Mouse (Mus musculus): Measurements from ENCODE around the gene Cmss1. TPM values are rescaled to one million over a fixed set of nuclear protein-coding genes. Genes with fewer than 3 reads are reported as not detected.

Cmss1 gene
- polyA plus RNA-seq, 1 experiment from 2014 or later = 26.5 TPM

DNA sequence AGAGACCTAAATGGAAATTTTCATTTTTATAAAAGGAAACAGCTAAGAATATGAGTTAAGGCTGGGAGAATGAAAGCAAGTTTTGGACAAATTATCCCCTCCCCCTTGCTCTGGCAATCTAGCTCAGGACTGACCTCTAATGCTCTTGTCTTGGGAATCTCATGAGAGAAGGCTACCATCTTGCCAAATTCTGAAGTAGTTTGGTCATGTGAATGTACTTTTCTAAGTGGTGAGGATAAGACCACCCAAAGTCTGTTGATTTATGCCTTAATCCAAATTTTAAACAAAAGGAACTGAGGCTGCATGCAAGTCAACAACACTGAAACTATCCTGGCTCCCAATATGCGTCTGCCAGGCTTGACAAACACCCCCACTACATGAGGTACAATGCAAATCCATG lies 98.3 kb downstream of the Cmss1 start:
- no peak for DNase-seq (ENCODE audit: low spot score)
- no peak overlapping the region for H3K4me3 ChIP-seq (ENCODE audit: low read depth, low read length)
- H3K9ac ChIP-seq (ENCODE audit: low read length) = no peak overlapping the region
- H3K9me3 ChIP-seq (ENCODE audit: control insufficient read depth, low read length) = no peaks in the 10 kb centered on the region
- no peak for TF ChIP-seq EP300 (optimal IDR thresholded peaks at IDR 0.05)
- no peak for TF ChIP-seq CTCF (IDR thresholded peaks at IDR 0.05; ENCODE audit: low read depth)
- no peaks in the 10 kb centered on the region; the same call in 1 of the 2 replicates for H3K4me1 ChIP-seq (replicated peaks; ENCODE audit: control insufficient read depth, insufficient read depth)
- H3K27me3 ChIP-seq (ENCODE audit: control insufficient read depth, insufficient read depth, low read length) = no peaks in the 10 kb centered on the region
- H3K4me2 ChIP-seq (replicated peaks; ENCODE audit: low read depth) = no peak overlapping the region
- WGBS = 47% methylated on average over 1 of the region's 1 CpGs
- no peaks in the 10 kb centered on the region for H3K36me3 ChIP-seq (ENCODE audit: control insufficient read depth, insufficient read depth, low read length)
- H3K27ac ChIP-seq (replicated peaks) = no peak overlapping the region
- ATAC-seq (ENCODE audit: low FRiP score, low TSS enrichment) = no peak

- no peak overlapping the region for H3K4me3 ChIP-seq (ENCODE audit: low read depth, low read length)
- 23% methylated on average over 6 of the region's 6 CpGs for WGBS
- H3K27ac ChIP-seq (replicated peaks) = peak overlapping the region; percentile 78
- H3K9me3 ChIP-seq (ENCODE audit: control insufficient read depth, low read length) = no peaks in the 10 kb centered on the region
- TF ChIP-seq EP300 (optimal IDR thresholded peaks at IDR 0.05) (no peak), CTCF (IDR thresholded peaks at IDR 0.05; ENCODE audit: low read depth) (no peak)
- H3K36me3 ChIP-seq (ENCODE audit: control insufficient read depth, insufficient read depth, low read length) = no peaks in the 10 kb centered on the region
- no peaks in the 10 kb centered on the region; the same call in 1 of the 2 replicates for H3K4me1 ChIP-seq (replicated peaks; ENCODE audit: control insufficient read depth, insufficient read depth)
- ATAC-seq (ENCODE audit: low FRiP score, low TSS enrichment) = peak; percentile 95
- H3K27me3 ChIP-seq (ENCODE audit: control insufficient read depth, insufficient read depth, low read length) = no peaks in the 10 kb centered on the region
- H3K4me2 ChIP-seq (replicated peaks; ENCODE audit: low read depth) = no peak overlapping the region
- H3K9ac ChIP-seq (ENCODE audit: low read length) = no peak overlapping the region
- DNase-seq (ENCODE audit: low spot score) = peak; percentile 51
Observed at GRCm38 (mm10) chr16:57506133-57506532, 100.5 kb downstream of the Cmss1 start.

- no peaks in the 10 kb centered on the region for H3K27me3 ChIP-seq (ENCODE audit: control insufficient read depth, insufficient read depth, low read length)
- whole genome bisulfite sequencing = 76% methylated on average over 4 of the region's 4 CpGs
- ATAC-seq (ENCODE audit: low FRiP score, low TSS enrichment) (no peak), DNase-seq (ENCODE audit: low spot score) (no peak)
- H3K36me3 ChIP-seq (ENCODE audit: control insufficient read depth, insufficient read depth, low read length) = no peaks in the 10 kb centered on the region
- no peak overlapping the region for H3K4me2 ChIP-seq (replicated peaks; ENCODE audit: low read depth)
- H3K9me3 ChIP-seq (ENCODE audit: control insufficient read depth, low read length) = no peaks in the 10 kb centered on the region
- no peaks in the 10 kb centered on the region; the same call in 1 of the 2 replicates for H3K4me1 ChIP-seq (replicated peaks; ENCODE audit: control insufficient read depth, insufficient read depth)
- no peak overlapping the region for H3K4me3 ChIP-seq (ENCODE audit: low read depth, low read length)
- H3K27ac ChIP-seq (replicated peaks) = no peak overlapping the region
- TF ChIP-seq CTCF (IDR thresholded peaks at IDR 0.05; ENCODE audit: low read depth) = no peak
- no peak for TF ChIP-seq EP300 (optimal IDR thresholded peaks at IDR 0.05)
- no peak overlapping the region for H3K9ac ChIP-seq (ENCODE audit: low read length)
Observed at GRCm38 (mm10) chr16:57504728-57505127, 101.9 kb downstream of the Cmss1 start.

GRCm38 (mm10) chr16:57502761-57503160 lies 103.9 kb downstream of the Cmss1 start:
- Histone ChIP-seq H3K27me3 (ENCODE audit: control insufficient read depth, insufficient read depth, low read length) (no peaks in the 10 kb centered on the region), H3K9me3 (ENCODE audit: control insufficient read depth, low read length) (no peaks in the 10 kb centered on the region), H3K4me3 (ENCODE audit: low read depth, low read length) (no peak overlapping the region), H3K36me3 (ENCODE audit: control insufficient read depth, insufficient read depth, low read length) (no peaks in the 10 kb centered on the region), H3K9ac (ENCODE audit: low read length) (no peak overlapping the region), H3K4me2 (replicated peaks; ENCODE audit: low read depth) (no peak overlapping the region), H3K4me1 (replicated peaks; ENCODE audit: control insufficient read depth, insufficient read depth) (no peaks in the 10 kb centered on the region; the same call in 1 of the 2 replicates), H3K27ac (replicated peaks) (no peak overlapping the region)
- WGBS = 70% methylated on average over 5 of the region's 5 CpGs
- DNase-seq (ENCODE audit: low spot score) = no peak
- TF ChIP-seq EP300 (optimal IDR thresholded peaks at IDR 0.05) (no peak), CTCF (IDR thresholded peaks at IDR 0.05; ENCODE audit: low read depth) (no peak)
- no peak for ATAC-seq (ENCODE audit: low FRiP score, low TSS enrichment)

- no peaks in the 10 kb centered on the region for H3K27me3 ChIP-seq (ENCODE audit: control insufficient read depth, insufficient read depth, low read length)
- no peak overlapping the region for H3K4me3 ChIP-seq (ENCODE audit: low read depth, low read length)
- H3K4me2 ChIP-seq (replicated peaks; ENCODE audit: low read depth) = no peak overlapping the region
- no peaks in the 10 kb centered on the region for H3K36me3 ChIP-seq (ENCODE audit: control insufficient read depth, insufficient read depth, low read length)
- ATAC-seq (ENCODE audit: low FRiP score, low TSS enrichment) (no peak), DNase-seq (ENCODE audit: low spot score) (no peak)
- TF ChIP-seq CTCF (IDR thresholded peaks at IDR 0.05; ENCODE audit: low read depth) = no peak
- no peak for TF ChIP-seq EP300 (optimal IDR thresholded peaks at IDR 0.05)
- 38% methylated on average over 2 of the region's 2 CpGs for WGBS
- H3K9ac ChIP-seq (ENCODE audit: low read length) = no peak overlapping the region
- no peaks in the 10 kb centered on the region for H3K9me3 ChIP-seq (ENCODE audit: control insufficient read depth, low read length)
- no peaks in the 10 kb centered on the region; the same call in 1 of the 2 replicates for H3K4me1 ChIP-seq (replicated peaks; ENCODE audit: control insufficient read depth, insufficient read depth)
- no peak overlapping the region for H3K27ac ChIP-seq (replicated peaks)
Observed at GRCm38 (mm10) chr16:57502230-57502629, 104.4 kb downstream of the Cmss1 start.

GRCm38 (mm10) chr16:57500851-57501250 lies 105.8 kb downstream of the Cmss1 start:
- peak; percentile 76 for ATAC-seq (ENCODE audit: low FRiP score, low TSS enrichment)
- H3K27me3 ChIP-seq (ENCODE audit: control insufficient read depth, insufficient read depth, low read length) = no peaks in the 10 kb centered on the region
- H3K4me1 ChIP-seq (replicated peaks; ENCODE audit: control insufficient read depth, insufficient read depth) = no peaks in the 10 kb centered on the region
- TF ChIP-seq EP300 (optimal IDR thresholded peaks at IDR 0.05) = no peak
- no peak for TF ChIP-seq CTCF (IDR thresholded peaks at IDR 0.05; ENCODE audit: low read depth)
- no peak overlapping the region for H3K27ac ChIP-seq (replicated peaks)
- 42% methylated on average over 3 of the region's 3 CpGs for WGBS
- no peak overlapping the region for H3K4me2 ChIP-seq (replicated peaks; ENCODE audit: low read depth)
- H3K9ac ChIP-seq (ENCODE audit: low read length) = no peak overlapping the region
- no peaks in the 10 kb centered on the region for H3K36me3 ChIP-seq (ENCODE audit: control insufficient read depth, insufficient read depth, low read length)
- no peak overlapping the region for H3K4me3 ChIP-seq (ENCODE audit: low read depth, low read length)
- DNase-seq (ENCODE audit: low spot score) = no peak
- H3K9me3 ChIP-seq (ENCODE audit: control insufficient read depth, low read length) = no peaks in the 10 kb centered on the region

Measured in stomach, postnatal 0 days (tissue).